Mouse (Mus musculus) embryo, embryonic 10.5 days (tissue): ENCODE data around the gene Tiam1.

ENCODE experiments used
- DNase-seq: peaks from one replicate; pipeline ENCODE4 v3.0.0-alpha.2; 2015; ENCODE audit warnings: low spot score

Gene Tiam1

DNA sequence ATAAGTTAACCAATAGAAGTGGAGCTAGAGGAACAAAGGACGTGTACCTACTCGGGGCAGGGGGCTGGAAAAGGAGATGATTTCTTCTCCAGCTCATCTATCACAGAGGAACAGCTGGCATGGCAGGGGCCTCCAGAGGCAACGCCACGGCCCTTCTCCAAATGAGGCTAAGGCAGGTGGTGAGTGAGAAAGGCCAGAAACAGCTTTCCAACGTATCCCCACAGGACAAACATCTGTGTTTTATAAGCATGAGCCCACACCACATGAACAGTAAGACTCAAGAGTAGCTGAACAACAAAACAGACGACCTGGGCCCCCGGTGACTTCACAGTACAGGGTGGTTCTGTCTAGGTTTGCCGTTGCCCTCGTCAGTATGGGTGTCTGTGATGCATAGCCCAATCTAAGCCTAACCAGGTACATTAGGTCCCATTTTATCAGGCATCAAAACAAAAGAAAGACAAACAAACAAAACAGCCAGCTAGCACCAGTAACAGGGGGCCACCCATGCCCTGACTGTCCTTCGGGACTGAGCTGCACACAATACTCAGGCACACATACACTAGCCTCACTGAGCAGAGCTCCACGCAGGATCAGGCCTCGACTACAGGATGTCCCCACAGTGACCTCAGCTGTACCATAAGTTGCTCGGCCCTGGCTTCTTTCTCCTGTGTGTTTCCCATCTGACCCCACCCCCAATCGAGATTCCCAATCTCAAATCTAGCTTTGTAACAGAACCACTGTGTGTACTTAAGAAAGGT, 260.9 kb downstream of the Tiam1 start:
- DNase-seq: no peak

DNA sequence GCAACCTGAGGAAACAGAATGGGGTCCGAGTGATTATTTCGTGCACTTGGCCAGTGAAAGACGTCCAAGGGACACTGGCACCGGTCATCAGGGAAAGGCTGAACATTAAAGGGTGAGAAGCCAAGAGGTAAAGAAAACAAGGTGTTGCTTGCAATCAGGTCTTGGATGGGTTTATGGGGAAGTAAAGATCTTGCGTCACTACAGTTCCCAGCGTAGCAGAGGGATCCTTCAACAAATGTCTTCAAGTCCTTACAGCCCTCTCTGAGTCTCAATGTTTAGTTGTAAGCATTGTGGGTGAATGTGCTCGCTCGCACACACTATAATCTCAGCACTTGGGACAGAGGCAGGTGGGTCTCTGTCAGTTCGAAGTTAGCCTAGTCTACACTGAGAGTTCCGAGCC, 266.4 kb downstream of the Tiam1 start:
- no peak for DNase-seq

- no peak for DNase-seq
Observed at GRCm38 (mm10) chr16:89876079-89876478, 267.5 kb downstream of the Tiam1 start.

- DNase-seq: no peak
Observed at GRCm38 (mm10) chr16:89874012-89874704, 269.4 kb downstream of the Tiam1 start.

DNA sequence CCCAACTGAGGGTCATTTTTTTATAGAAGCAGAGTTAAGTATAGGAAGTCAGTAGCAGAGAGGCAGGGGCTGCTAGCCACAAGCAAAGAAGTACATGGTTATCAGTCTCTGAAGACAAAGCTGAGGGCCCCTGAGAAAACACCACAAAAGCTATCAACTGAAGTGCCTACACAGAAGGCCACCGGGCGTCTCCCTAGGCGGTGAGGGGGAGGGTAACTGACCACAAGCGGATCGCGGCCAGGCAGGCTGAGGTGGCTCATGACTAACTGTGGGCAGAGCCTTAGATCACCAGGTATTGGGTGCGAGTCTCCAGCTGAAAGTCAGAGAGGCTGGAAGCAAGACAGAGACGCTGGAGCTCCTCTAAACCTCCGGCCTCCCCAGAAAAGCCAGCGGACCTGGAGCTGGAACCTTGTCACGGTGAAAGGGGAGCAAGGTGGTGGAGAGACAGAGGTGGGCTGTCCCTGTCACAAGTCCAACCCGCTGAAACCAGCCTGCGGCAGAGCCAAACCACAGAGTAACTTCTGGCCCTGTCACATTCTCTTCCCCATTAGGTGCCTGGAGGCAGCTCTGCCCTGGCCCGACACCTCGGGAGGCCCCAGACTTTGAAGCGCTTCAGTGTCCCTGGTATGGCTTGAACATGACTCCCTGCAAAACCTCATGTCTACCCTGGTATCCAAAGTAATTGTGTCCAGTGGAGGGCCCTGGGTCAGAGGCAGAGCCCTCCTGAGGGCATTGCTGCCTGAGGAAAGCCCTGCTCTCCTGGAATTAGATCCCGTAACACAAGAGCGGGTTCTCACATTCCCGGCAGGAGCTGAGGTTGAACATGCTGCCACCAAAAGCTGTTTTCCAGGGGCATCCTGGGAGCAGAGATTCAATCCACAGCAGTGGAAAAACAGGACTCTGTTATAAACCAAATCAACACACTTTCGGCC, 271.3 kb downstream of the Tiam1 start:
- no peak for DNase-seq

- DNase-seq: no peak
Observed at GRCm38 (mm10) chr16:89871382-89871781, 272.2 kb downstream of the Tiam1 start.

DNA sequence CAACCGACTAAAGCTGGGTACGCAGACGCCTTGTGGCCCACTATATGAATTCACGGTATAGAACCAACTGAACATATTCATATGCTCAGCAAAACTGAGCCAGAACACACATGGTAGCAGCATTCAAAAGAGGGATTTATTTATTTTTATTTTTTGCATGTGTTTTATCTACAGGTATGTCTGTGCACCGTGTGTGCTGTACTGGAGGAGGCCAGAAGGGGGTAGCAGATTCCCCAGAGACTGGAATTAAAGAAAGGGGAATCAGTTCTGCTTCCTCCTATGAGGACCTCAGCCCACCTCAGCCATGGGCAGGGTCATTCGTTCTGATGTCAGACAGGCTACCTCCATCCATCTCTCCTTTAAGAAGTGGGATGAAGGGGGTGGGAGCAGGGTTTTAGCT, 273.5 kb downstream of the Tiam1 start:
- no peak for DNase-seq

- DNase-seq: no peak
Observed at GRCm38 (mm10) chr16:89868502-89868901, 275.1 kb downstream of the Tiam1 start.

- DNase-seq: no peak
Observed at GRCm38 (mm10) chr16:89867212-89867829, 276.2 kb downstream of the Tiam1 start.

DNA sequence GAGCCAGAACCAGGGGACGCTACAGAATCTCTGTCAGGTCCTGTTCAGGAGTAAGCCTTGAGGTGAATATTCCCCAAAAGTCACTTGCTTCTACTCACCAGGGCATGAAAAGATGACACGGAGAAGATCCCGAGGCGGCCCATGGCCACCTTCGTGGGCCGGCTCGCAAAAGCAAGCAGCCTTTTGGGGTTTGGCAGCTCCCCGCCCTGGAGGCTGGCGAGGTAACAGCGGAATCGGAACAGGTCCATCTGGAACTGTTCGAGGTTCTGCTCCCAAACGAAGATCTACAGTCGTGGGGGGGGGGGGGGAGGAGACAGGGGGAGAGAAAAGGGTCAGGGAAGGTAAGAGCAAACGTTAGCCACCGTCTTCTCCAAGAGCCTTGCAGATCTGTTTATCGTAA, 278.4 kb downstream of the Tiam1 start:
- no peak for DNase-seq

- no peak for DNase-seq
Observed at GRCm38 (mm10) chr16:89864710-89865109, 278.9 kb downstream of the Tiam1 start.

DNA sequence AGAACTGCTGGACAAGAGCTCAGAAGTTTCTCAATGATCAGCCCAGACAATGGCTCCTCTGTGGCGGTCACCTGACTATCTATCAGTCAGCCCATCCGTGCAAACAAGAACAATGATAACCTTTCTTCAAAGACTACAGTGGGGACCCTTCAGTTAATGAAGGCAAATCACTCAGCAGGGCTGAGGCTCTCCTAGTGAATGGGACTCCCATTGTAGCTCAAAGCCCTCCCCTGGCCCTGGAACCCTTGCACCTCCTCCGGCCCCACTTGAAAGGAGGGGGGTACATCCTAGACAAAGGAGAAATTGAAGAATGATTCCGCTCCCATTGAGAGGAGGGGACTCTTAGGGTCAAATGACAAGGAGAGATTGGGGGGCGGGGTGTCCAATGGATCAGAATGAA, 280.3 kb downstream of the Tiam1 start:
- peak; percentile 76 for DNase-seq

DNA sequence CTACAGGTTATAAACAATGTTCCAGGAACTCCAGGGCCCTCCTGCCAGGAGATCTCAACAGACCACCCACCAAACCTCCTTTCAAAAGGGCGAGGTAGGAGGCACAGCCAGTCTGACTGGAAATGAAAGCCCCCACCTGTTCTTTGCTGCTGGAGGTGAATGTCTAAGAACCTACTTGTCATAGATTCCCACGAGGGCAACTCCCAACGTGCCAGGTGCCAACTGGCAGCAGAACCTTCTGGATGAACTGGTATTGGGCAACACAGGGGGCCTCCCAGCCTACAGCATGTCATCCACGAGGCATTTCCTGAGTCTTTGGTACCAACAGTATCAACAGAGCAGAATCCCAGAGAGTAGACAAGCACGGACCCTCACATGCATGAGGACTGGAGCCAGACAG, 282.0 kb downstream of the Tiam1 start:
- no peak for DNase-seq

GRCm38 (mm10) chr16:89860708-89861107, 282.9 kb downstream of the Tiam1 start:
- no peak for DNase-seq

- DNase-seq: no peak
Observed at GRCm38 (mm10) chr16:89857666-89858065, 285.9 kb downstream of the Tiam1 start.

GRCm38 (mm10) chr16:89854731-89855130, 288.8 kb downstream of the Tiam1 start:
- no peak for DNase-seq

GRCm38 (mm10) chr16:89851333-89851732, 292.2 kb downstream of the Tiam1 start:
- DNase-seq: no peak

- DNase-seq: no peak
Observed at GRCm38 (mm10) chr16:89848651-89849597, 294.6 kb downstream of the Tiam1 start.

GRCm38 (mm10) chr16:89848179-89848578, 295.4 kb downstream of the Tiam1 start:
- no peak for DNase-seq

DNA sequence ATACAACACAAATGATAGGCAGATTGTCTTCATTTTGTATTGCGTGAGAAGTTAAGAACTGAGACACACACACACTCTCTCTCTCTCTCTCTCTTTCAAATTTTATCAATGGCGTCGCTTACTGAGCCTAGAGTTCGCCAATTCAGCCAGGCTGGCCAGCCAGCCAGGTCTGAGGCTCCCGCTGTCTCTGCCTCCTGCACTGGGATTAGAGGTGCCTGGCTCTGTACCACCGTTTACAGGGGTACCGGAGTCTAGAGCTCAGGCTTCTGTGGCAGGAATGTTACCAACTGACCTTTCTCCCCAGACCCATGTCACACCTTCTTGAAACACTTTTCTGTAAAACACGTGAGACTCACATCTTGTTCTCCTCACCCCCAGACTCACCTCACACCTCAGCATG, 298.1 kb downstream of the Tiam1 start:
- no peak for DNase-seq

DNA sequence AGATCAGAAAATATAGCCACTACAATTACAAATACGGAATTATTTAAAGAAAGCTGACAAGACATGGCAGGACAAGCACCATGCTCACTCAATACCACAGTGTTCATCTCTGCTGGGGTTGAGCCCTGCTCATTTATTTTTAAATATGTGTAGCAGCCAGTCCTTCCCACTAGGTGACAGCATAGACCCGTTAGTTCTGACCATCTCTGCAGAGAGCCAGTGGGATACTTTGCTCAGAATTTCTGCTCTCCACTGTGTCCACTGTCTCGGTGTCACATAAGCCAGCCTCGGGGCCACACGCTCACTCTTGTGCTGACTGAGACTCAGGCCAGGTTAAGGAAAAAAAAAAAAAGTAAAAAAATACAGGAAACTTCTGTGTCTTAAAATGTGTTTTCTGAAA, 299.0 kb downstream of the Tiam1 start:
- DNase-seq: peak; percentile 74
